Mouse (Mus musculus): ENCODE measurements around the gene Tssk6. TPM values are rescaled to one million over a fixed set of nuclear protein-coding genes. Genes with fewer than 3 reads are reported as not detected.
A peak's percentile ranks its signal among the peaks of the same experiment; 100 is the strongest.

The Tssk6 gene
- polyA plus RNA-seq, 2 experiments, result 0.84 to 4.1 TPM

DNA sequence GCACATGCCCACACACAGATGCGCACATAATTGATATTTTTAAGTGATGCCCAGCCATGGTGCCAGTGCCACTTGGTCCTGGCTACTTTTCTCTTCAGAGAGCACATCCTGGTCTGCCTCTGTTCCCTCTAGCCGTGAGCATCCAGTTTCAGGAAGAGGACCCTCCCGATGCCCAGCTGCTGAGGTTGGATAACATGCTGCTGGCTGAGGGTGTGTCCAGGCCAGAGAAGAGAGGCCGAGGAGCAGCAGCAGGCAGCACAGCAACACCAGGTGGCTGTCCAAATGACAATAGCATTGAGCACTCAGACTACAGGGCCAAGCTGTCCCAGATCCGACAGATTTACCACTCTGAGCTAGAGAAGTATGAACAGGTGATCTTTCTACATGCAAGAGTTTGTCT lies 37.8 kb upstream of the Tssk6 start:
- H3K9me3 ChIP-seq (ENCODE audit: control insufficient read depth, low read length), result no peaks in the 10 kb centered on the region
- H3K36me3 ChIP-seq (ENCODE audit: control insufficient read depth, insufficient read depth, low read length), result no peaks in the 10 kb centered on the region
- ATAC-seq (ENCODE audit: low FRiP score, low read depth) (no peak), DNase-seq (ENCODE audit: low spot score) (no peak)
- no peak overlapping the region for H3K9ac ChIP-seq (ENCODE audit: low read depth, low read length, severe bottlenecking)
- 64% methylated on average over 5 of the region's 5 CpGs for WGBS
- H3K27me3 ChIP-seq (ENCODE audit: control insufficient read depth, insufficient read depth, low read length), result no peaks in the 10 kb centered on the region
- H3K4me2 ChIP-seq (replicated peaks; ENCODE audit: low read depth, low read length, severe bottlenecking), result no peak overlapping the region
- TF ChIP-seq POLR2A (IDR thresholded peaks at IDR 0.05; ENCODE audit: borderline replicate concordance, extremely low read depth, insufficient read depth, insufficient read length), result no peak
- no peak overlapping the region for H3K27ac ChIP-seq (replicated peaks; ENCODE audit: low read depth, low read length)
- no peaks in the 10 kb centered on the region for H3K4me1 ChIP-seq (ENCODE audit: control insufficient read depth, insufficient read depth, low read length)
- no peak overlapping the region for H3K4me3 ChIP-seq (replicated peaks; ENCODE audit: low read length)

DNA sequence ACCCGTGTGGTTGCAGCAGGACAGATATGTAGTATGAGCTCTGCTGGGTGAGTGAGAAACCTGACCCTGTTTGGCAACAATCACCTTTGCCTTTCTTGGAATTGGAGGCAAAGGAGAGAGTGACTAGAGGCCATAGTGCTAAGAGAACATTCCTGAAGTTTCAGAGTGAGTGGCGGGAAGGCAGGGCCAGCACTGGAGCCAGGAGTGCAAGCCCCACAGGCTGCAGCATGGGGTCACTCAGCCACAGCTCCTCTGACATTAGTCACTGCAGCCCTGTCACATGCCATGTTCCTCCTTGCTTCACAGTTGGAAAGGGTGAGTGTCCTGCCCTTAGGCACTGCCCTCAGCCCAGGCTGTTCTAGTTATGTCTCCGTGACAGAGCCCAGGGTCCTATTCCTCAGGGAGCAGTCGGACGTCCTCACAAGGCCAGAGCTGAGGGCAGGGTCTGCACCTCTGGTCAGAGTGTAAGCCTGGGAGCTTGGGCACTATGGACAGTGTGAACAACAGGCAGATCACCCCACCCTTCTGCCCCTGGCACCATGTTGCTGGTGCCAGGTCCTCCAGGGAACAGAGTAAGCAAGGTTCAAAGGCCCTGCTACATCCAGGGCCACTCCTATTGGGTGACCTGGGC lies 34.2 kb upstream of the Tssk6 start:
- Histone ChIP-seq H3K9me3 (ENCODE audit: control insufficient read depth, low read length) (no peaks in the 10 kb centered on the region), H3K27ac (replicated peaks; ENCODE audit: low read depth, low read length) (no peak overlapping the region), H3K27me3 (ENCODE audit: control insufficient read depth, insufficient read depth, low read length) (no peaks in the 10 kb centered on the region), H3K4me1 (ENCODE audit: control insufficient read depth, insufficient read depth, low read length) (no peaks in the 10 kb centered on the region), H3K36me3 (ENCODE audit: control insufficient read depth, insufficient read depth, low read length) (no peaks in the 10 kb centered on the region), H3K4me2 (replicated peaks; ENCODE audit: low read depth, low read length, severe bottlenecking) (no peak overlapping the region), H3K9ac (ENCODE audit: low read depth, low read length, severe bottlenecking) (0 out of 2 replicates have a peak overlapping the region, but pooled peaks have one; percentile 12), H3K4me3 (replicated peaks; ENCODE audit: low read length) (no peak overlapping the region)
- ATAC-seq (ENCODE audit: low FRiP score, low read depth) (no peak), DNase-seq (ENCODE audit: low spot score) (no peak)
- TF ChIP-seq POLR2A (IDR thresholded peaks at IDR 0.05; ENCODE audit: borderline replicate concordance, extremely low read depth, insufficient read depth, insufficient read length), result no peak
- 71% methylated on average over 5 of the region's 5 CpGs for WGBS

DNA sequence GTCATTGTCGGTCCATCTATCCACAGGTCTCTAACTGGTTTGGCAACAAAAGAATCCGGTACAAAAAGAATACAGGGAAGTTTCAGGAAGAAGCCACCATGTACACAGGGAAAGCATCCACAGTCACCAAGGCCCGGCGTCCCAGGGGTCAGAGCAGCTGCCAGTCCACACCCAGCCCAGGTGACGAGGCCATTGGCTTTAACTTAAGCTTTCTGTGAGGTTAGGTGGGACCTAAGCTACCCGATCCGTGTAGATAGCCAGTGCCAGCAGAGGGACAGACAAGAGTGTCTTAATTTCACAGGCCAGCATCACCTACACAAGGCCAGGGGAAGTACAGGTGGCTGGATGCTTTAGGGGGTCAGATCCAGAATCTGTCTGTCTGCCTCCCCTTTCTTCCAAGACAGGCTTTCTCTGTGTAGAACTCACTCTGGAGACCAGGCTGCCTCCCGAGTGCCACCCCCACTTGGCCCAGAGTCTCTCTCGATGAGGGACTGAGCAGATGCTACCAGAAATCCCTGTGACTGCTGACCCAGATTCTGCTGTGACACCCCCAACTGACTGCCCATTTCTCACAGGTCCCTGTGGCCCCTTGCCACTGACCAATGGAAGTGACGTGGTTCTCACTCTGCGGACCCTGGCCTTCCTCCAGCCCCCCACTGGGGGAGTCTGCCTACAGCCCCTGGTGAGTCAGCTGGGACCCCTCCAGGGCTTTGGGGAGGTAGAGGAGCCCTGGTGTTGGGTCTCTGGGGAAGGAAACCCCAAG lies 31.8 kb upstream of the Tssk6 start:
- ATAC-seq (ENCODE audit: low FRiP score, low read depth), result no peak
- no peak for TF ChIP-seq POLR2A (IDR thresholded peaks at IDR 0.05; ENCODE audit: borderline replicate concordance, extremely low read depth, insufficient read depth, insufficient read length)
- Histone ChIP-seq H3K4me1 (ENCODE audit: control insufficient read depth, insufficient read depth, low read length) (no peaks in the 10 kb centered on the region), H3K27ac (replicated peaks; ENCODE audit: low read depth, low read length) (no peak overlapping the region), H3K4me3 (replicated peaks; ENCODE audit: low read length) (no peak overlapping the region), H3K4me2 (replicated peaks; ENCODE audit: low read depth, low read length, severe bottlenecking) (no peak overlapping the region), H3K27me3 (ENCODE audit: control insufficient read depth, insufficient read depth, low read length) (no peaks in the 10 kb centered on the region), H3K9me3 (ENCODE audit: control insufficient read depth, low read length) (no peaks in the 10 kb centered on the region), H3K9ac (ENCODE audit: low read depth, low read length, severe bottlenecking) (no peak overlapping the region), H3K36me3 (ENCODE audit: control insufficient read depth, insufficient read depth, low read length) (no peaks in the 10 kb centered on the region)
- no peak for DNase-seq (ENCODE audit: low spot score)
- 81% methylated on average over 11 of the region's 11 CpGs for WGBS

DNA sequence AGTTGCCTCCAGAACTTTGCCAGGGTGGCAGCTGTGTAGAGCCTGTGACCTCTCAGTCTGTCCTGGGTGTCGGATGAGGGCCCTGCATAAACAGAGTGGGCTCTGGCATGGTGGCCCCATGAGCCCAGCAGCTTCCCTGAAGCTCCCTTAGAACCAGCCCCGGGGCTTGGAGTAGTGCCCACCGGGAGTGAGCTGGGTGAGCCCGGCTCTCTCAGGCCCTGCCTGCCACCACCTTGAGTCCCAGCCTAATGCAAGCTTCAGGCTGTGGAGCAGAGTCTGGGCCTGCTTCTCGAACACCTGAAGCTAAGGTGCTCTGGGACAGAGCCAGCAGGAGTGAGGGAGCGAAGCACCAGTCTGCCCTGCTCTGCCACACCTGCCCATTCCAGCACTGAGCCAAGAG lies 31.1 kb upstream of the Tssk6 start:
- H3K9me3 ChIP-seq (ENCODE audit: control insufficient read depth, low read length), result no peaks in the 10 kb centered on the region
- 82% methylated on average over 6 of the region's 6 CpGs for WGBS
- no peak for DNase-seq (ENCODE audit: low spot score)
- no peaks in the 10 kb centered on the region for H3K36me3 ChIP-seq (ENCODE audit: control insufficient read depth, insufficient read depth, low read length)
- H3K27ac ChIP-seq (replicated peaks; ENCODE audit: low read depth, low read length), result no peak overlapping the region
- no peak overlapping the region for H3K4me2 ChIP-seq (replicated peaks; ENCODE audit: low read depth, low read length, severe bottlenecking)
- ATAC-seq (ENCODE audit: low FRiP score, low read depth), result no peak
- no peak overlapping the region for H3K9ac ChIP-seq (ENCODE audit: low read depth, low read length, severe bottlenecking)
- H3K27me3 ChIP-seq (ENCODE audit: control insufficient read depth, insufficient read depth, low read length), result no peaks in the 10 kb centered on the region
- TF ChIP-seq POLR2A (IDR thresholded peaks at IDR 0.05; ENCODE audit: borderline replicate concordance, extremely low read depth, insufficient read depth, insufficient read length), result no peak
- H3K4me3 ChIP-seq (replicated peaks; ENCODE audit: low read length), result no peak overlapping the region
- no peaks in the 10 kb centered on the region for H3K4me1 ChIP-seq (ENCODE audit: control insufficient read depth, insufficient read depth, low read length)

DNA sequence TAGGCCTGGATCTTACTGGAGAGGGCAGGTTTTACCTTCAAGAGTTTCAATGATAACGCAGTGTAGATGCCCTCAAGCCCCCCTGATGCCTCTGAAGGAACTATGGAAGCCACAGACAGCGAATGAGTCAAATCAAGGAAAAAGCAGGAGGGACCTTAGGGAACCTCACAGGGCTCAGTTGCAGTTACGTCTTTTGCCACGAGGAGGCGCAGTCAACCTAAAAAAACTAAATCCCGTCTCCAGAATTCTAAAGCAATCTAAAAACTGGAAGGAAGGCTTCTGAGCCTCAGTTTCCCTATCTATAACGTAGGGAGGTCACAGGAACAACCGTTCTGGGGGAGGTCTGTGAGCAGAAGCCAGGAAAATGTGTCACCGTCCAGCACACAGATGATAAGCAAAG lies 27.8 kb upstream of the Tssk6 start:
- WGBS, result 9% methylated on average over 9 of the region's 9 CpGs
- Histone ChIP-seq H3K27me3 (ENCODE audit: control insufficient read depth, insufficient read depth, low read length) (no peaks in the 10 kb centered on the region), H3K27ac (replicated peaks; ENCODE audit: low read depth, low read length) (no peak overlapping the region), H3K4me1 (ENCODE audit: control insufficient read depth, insufficient read depth, low read length) (no peaks in the 10 kb centered on the region), H3K9ac (ENCODE audit: low read depth, low read length, severe bottlenecking) (no peak overlapping the region), H3K36me3 (ENCODE audit: control insufficient read depth, insufficient read depth, low read length) (no peaks in the 10 kb centered on the region), H3K4me2 (replicated peaks; ENCODE audit: low read depth, low read length, severe bottlenecking) (no peak overlapping the region), H3K9me3 (ENCODE audit: control insufficient read depth, low read length) (no peaks in the 10 kb centered on the region), H3K4me3 (replicated peaks; ENCODE audit: low read length) (no peak overlapping the region)
- ATAC-seq (ENCODE audit: low FRiP score, low read depth) (no peak), DNase-seq (ENCODE audit: low spot score) (peak; percentile 59)
- TF ChIP-seq POLR2A (IDR thresholded peaks at IDR 0.05; ENCODE audit: borderline replicate concordance, extremely low read depth, insufficient read depth, insufficient read length), result no peak

Data from limb, embryonic 14.5 days (tissue).